Mouse (Mus musculus): ENCODE results near the gene Map1s. TPM values are rescaled to one million over a fixed set of nuclear protein-coding genes. Genes with fewer than 3 reads are reported as not detected.

The Map1s gene
- total RNA-seq (2021): 10 to 100 TPM; 80.4 to 95.7 TPM
- long read RNA-seq, experiment 1, full-length matches to known transcripts: 108 of 138 reads
- long read RNA-seq, experiment 1, partial matches to known transcripts: 15 of 138 reads
- long read RNA-seq, experiment 1, other reads (novel, unspliced or antisense): 15 of 138 reads
- long read RNA-seq, experiment 2, full-length matches to known transcripts: 77 of 106 reads
- long read RNA-seq, experiment 2, partial matches to known transcripts: 15 of 106 reads
- long read RNA-seq, experiment 2, other reads (novel, unspliced or antisense): 14 of 106 reads

DNA sequence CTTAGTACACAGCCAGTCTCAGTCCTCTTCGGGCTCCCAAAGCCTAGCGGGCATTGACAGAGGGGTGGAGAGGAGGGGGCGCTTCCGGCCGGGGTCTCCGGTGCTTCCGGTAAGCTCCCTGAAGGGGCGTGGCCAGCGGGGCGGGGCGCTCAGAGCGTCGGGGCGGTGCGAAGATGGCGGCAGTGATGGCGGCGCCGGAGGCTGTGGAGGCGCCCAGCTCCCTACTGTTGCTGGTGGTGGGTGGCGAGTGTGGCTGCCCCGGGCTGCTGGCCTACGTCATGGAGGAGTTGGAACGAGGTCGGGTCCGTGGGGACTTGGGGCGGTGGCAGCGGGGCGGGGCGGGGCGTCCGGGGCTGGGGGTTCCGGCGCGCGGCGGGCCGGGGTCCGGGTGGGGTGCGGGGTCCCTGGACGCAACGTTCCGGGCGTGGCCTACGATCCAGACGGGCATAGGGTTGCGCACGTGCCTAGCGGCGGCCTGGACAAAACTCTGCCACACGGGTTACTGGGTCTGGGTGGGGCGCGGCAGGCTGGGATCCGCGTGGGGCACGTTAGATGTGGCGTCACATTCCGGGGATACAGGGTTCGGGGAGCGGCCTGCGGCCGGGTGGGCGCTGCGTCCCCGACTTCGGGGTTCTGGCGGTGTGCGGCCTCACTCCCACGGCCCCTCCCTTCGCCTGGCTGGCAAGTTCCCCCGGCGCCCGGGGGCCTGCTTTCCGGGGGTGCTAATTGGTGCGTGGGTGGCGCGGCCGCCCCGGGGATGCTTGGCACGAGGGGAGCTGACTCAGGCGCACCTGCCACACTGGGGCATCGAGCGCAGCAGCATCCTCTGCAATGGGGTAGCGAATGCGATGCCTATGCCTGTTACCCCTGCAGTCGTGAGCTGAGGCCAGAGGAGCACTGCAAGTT, at the start of gene Map1s:
TSS of gene Map1s (plus strand) at position 102 of the 906 bp plus-strand sequence.
- DNase-seq (ENCODE audit: extremely low spot score in 1 of 2, low spot score in 2 of 2): peak; percentile 82 to 86
- Histone ChIP-seq H3K27ac (peak within 1 kb of the TSS; percentile 94), H3K4me3 (peak within 1 kb of the TSS; percentile 60)
- intact Hi-C loops (cut with DNase I): no loop called here
- no peak for TF ChIP-seq CTCF (IDR thresholded peaks at IDR 0.05)

DNA sequence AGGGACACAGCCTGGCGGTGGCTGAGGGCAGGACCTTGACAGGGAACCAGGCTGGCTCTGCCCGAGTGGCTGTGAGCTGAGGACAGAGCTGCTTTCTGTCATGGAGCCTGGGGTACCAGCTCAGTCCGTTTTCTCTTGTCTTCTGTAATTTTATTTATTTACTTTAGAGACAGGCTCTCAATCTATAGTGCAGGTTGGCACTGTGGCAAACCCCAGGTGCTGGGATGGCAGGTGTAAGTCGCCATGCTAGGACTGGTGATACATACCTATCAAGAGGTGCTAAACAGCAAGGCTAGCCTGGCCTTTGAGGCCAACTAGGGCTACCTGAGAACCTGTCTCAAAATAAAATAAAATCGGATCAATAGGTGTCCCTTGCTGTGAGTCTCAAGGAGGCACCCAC, 49.7 kb upstream of the Map1s start:
- Histone ChIP-seq H3K4me3 (peak overlapping the region; percentile 59), H3K27ac (no peak overlapping the region)
- TF ChIP-seq CTCF (IDR thresholded peaks at IDR 0.05): no peak
- intact Hi-C loops (cut with DNase I): no loop called here
- no peak for DNase-seq (ENCODE audit: extremely low spot score in 1 of 2, low spot score in 2 of 2)

GRCm38 (mm10) chr8:70856541-70857197, 49.1 kb upstream of the Map1s start:
- intact Hi-C loops (cut with DNase I): no loop called here
- peak overlapping the region; percentile 59 for H3K4me3 ChIP-seq
- DNase-seq (ENCODE audit: extremely low spot score in 1 of 2, low spot score in 2 of 2): peak; percentile 80 to 81
- no peak for TF ChIP-seq CTCF (IDR thresholded peaks at IDR 0.05)
- H3K27ac ChIP-seq: peak overlapping the region; percentile 65

DNA sequence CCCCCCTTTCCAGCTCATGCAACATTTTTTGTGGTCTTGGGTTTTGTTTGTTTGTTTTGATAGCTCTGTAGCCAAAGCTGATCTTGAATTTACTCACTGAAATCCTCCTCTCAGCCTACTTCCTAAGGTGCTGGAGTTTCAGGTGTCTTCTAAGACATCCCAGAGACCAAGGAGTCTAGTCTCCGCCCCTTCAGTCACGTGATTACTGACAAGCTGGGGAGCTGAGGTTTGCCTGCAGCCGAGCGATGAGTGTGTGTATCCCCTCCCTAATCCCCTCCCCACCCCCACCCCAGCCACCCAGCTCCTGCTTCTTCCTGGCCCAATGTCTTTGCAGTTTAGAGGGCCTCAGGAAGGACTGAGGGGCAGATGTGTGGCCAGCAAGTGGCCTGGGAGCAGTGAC, 48.2 kb upstream of the Map1s start:
- intact Hi-C loops (cut with DNase I): no loop called here

DNA sequence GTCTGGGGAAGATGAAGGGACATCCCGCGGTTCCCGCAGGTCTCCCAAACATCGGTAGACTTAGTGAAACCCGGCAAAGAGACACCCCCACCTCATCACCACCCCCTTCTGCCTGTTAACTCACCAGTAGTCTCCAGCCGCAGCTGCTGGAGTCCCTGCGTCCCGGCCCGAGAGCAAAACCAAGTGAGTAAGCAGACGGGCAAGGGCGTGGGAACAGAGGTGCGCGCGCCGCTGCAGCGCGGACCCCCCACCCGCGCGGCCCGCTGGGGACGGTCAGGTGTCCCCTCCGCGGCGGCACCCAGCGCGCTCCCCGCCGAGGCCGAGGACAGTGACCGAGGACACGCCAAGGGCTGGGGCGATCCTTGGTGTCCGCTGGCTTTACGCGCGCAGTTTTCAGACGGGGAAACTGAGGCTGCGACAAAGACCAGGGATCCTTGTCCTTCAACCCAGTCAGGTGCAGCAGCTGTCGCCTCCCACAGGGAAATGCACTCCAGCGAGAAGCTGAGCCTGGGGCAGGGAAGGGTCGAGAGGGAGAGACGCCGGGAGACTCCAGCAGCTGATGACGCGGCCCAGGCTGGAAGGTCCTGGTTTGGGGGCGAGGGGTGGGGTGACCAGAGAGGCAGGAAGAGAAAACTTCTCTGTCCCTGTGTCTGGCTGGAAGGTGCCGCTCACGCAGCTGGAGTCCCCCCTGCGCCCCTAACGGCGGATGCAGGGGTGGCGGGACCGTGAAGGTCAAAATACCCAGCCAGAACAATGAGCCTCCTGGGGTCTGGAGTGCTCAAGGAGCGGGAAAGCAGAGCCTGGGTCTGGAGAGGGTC, 42.7 kb upstream of the Map1s start, which contains the start of gene Kcnn1:
TSS of gene Kcnn1 (minus strand) at position 435 of the 818 bp plus-strand sequence.
- H3K4me3 ChIP-seq: peak within 1 kb of the TSS; percentile 34
- DNase-seq (ENCODE audit: extremely low spot score in 1 of 2, low spot score in 2 of 2): no peak
- intact Hi-C loops (cut with DNase I): no loop called here
- H3K27ac ChIP-seq: peak within 1 kb of the TSS; percentile 50
- no peak; the same call in 1 of the 2 replicates for TF ChIP-seq CTCF (IDR thresholded peaks at IDR 0.05)

More for the DNA sequence above, 48.2 kb upstream of the Map1s start:
- no peak for TF ChIP-seq CTCF (IDR thresholded peaks at IDR 0.05)
- Histone ChIP-seq H3K4me3 (no peak overlapping the region), H3K27ac (no peak overlapping the region)
- no peak for DNase-seq (ENCODE audit: extremely low spot score in 1 of 2, low spot score in 2 of 2)

GRCm38 (mm10) chr8:70863956-70864711, 41.6 kb upstream of the Map1s start:
- H3K27ac ChIP-seq: no peak overlapping the region; the same call in 1 of the 2 replicates
- no peak for TF ChIP-seq CTCF (IDR thresholded peaks at IDR 0.05)
- peak in 1 of 2 experiments; percentile 47 for DNase-seq (ENCODE audit: extremely low spot score in 1 of 2, low spot score in 2 of 2)
- H3K4me3 ChIP-seq: peak overlapping the region; percentile 34
- intact Hi-C loops (cut with DNase I): no loop called here

DNA sequence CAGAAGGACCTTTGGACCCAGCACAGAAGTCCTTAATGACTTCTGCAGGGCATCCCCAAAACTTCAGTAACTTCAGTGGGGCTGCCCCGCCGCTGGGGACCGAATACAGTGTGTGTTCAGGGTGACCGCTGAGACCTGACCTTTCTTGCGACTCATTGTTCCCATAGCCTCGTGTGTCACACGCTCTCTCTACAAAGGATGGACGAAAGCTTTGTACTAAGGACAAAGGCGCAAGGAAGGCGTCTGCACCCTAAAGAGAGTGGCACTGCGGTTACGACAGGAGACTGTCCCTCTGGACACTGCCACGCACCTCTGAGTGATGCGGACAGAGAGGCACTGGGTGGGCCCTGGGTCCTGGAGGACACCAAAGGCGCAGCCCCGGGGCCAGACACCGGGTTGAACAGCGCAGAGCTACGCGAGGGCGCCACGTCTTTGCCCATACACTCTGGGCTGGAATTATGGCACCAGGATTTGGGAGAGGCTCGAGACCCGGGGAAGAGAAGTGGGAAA, 41.0 kb upstream of the Map1s start:
- Histone ChIP-seq H3K27ac (peak overlapping the region; percentile 93), H3K4me3 (peak overlapping the region; percentile 62)
- intact Hi-C loops (cut with DNase I): no loop called here
- TF ChIP-seq CTCF (IDR thresholded peaks at IDR 0.05): no peak
- no peak for DNase-seq (ENCODE audit: extremely low spot score in 1 of 2, low spot score in 2 of 2)

DNA sequence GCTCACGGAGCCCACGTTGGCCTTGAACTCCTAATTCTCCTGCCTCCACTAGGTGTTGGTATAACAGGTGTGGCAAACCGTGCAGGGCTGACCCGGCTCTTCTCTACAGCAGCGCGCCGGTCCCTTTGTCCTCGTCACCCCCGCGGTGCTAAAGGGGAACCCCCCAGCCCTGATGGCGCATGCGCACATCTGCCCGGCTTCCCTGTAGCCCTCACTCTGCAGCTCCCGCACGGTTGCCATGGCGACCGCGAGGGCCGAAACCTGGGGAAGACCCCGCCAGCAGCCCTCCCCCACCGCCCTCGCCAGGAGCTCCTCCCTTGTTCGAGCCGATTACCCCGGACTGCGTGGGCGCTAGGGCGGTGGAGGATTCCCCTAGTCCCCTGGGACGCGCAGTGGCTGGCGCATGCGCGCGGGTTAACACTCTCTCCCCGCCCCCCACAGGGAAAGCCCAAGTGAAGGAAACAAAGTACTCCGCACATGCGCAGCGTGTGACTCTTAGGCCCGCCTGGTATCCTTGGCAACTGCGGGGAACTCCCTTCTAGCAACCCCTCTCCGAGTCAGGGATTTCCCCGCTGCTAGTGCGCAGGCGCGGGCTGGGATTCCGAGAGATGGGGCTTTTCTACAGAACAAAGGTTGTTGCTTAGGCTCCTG, 40.3 kb upstream of the Map1s start:
- Histone ChIP-seq H3K4me3 (peak overlapping the region; percentile 62), H3K27ac (peak overlapping the region; percentile 93)
- TF ChIP-seq CTCF (IDR thresholded peaks at IDR 0.05): no peak
- peak; percentile 98 to 99 for DNase-seq (ENCODE audit: extremely low spot score in 1 of 2, low spot score in 2 of 2)
- intact Hi-C loops (cut with DNase I): no loop called here

GRCm38 (mm10) chr8:70866001-70866520, 39.7 kb upstream of the Map1s start:
- Histone ChIP-seq H3K4me3 (peak overlapping the region; percentile 62), H3K27ac (peak overlapping the region; percentile 93)
- intact Hi-C loops (cut with DNase I): no loop called here
- no peak for TF ChIP-seq CTCF (IDR thresholded peaks at IDR 0.05)
- DNase-seq (ENCODE audit: extremely low spot score in 1 of 2, low spot score in 2 of 2): no peak

Measured in left cerebral cortex, adult 2 months (tissue).